Mouse (Mus musculus) megakaryocyte, embryonic 14.5 days (primary cell): ENCODE data around the gene Psmb11.

Experiments
- FLI1 ChIP-seq: IDR thresholded peaks from 2 replicates; pipeline ENCODE4 v1.6.1; 2012; ENCODE audit warnings: low read length, inconsistent platforms, mixed read lengths
- GATA1 ChIP-seq: IDR thresholded peaks from 3 replicates; pipeline ENCODE4 v1.6.1; 2012; ENCODE audit warnings: mixed read lengths, low read length, inconsistent platforms, borderline replicate concordance

DNA sequence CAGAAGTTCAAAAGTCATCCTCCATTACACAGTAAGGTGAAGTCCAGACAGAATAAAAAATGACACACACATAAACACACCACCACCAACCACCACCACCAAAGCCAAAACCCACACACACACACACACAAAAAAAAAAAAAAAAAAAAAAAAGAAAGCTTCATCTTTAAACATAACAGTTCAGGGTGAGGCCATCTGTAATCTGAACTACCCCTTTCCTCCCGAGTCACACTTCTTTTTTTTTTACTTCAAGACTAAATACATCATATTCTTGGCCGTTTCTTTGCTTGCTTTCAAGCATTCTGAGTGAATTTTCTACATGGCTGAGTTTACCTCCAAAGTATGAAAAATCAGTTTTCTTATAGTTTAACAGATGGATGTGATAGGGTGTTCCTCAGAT lies 19.6 kb upstream of the Psmb11 start:
- TF ChIP-seq GATA1, result no peak
- TF ChIP-seq FLI1, result no peak
